Mouse (Mus musculus) MEL (cell line): ENCODE data around the gene Tas1r2. TPM values are rescaled to one million over a fixed set of nuclear protein-coding genes. Genes with fewer than 3 reads are reported as not detected.

Experiments
- DNase-seq: peaks from one replicate; pipeline ENCODE4 v3.0.0; 2011; ENCODE audit warnings: low read depth, low spot score
- H3K27ac ChIP-seq: 2 replicates; pipeline ENCODE4 v1.5.1; 2012; ENCODE audit warnings: low read depth, mild to moderate bottlenecking, control low read depth, low read length, moderate library complexity; ENCODE audit not compliant: control insufficient read depth
- H3K27me3 ChIP-seq, 2 experiments: fragments of 150-350 bp in 1 of 2; sonication (generic) in 1 of 2; 2 replicates each; pipeline ENCODE4 v1.6.1; 2012; ENCODE audit warnings: low read length in 2 of 2, mild to moderate bottlenecking in 2 of 2, improper control_type of control experiment in 1 of 2, moderate library complexity in 1 of 2; ENCODE audit not compliant: insufficient read depth in 2 of 2, control insufficient read depth in 1 of 2
- H3K36me3 ChIP-seq, 2 experiments: 2 replicates each; pipeline ENCODE4 v1.6.1; 2012 to 2014; ENCODE audit warnings: low read length in 2 of 2, improper control_type of control experiment in 1 of 2, inconsistent platforms in 1 of 2, mild to moderate bottlenecking in 1 of 2; ENCODE audit not compliant: insufficient read depth in 2 of 2, control insufficient read depth in 1 of 2
- H3K4me1 ChIP-seq, 2 experiments: fragments of 150-350 bp in 1 of 2; sonication (generic) in 1 of 2; 2 replicates each; pipeline ENCODE4 v1.6.1; 2012; ENCODE audit warnings: low read length in 2 of 2, improper control_type of control experiment in 1 of 2, mild to moderate bottlenecking in 1 of 2; ENCODE audit not compliant: insufficient read depth in 2 of 2, control insufficient read depth in 1 of 2
- H3K4me3 ChIP-seq, 2 experiments: fragments of 150-350 bp in 1 of 2; sonication (generic) in 1 of 2; 2 replicates each; pipeline ENCODE4 v1.5.1; 2012; ENCODE audit warnings: low read depth in 2 of 2, low read length in 2 of 2, mild to moderate bottlenecking in 2 of 2, moderate library complexity in 2 of 2, control low read depth in 1 of 2, improper control_type of control experiment in 1 of 2; ENCODE audit not compliant: control insufficient read depth in 1 of 2, insufficient read depth in 1 of 2
- H3K79me2 ChIP-seq: 2 replicates; pipeline ENCODE4 v1.6.1; 2012; ENCODE audit warnings: mild to moderate bottlenecking, low read length, moderate library complexity; ENCODE audit not compliant: control insufficient read depth, poor library complexity, insufficient read depth
- H3K9ac ChIP-seq: 2 replicates; pipeline ENCODE4 v1.6.1; 2012; ENCODE audit warnings: low read depth, mild to moderate bottlenecking, control low read depth, low read length, moderate library complexity; ENCODE audit not compliant: control insufficient read depth, poor library complexity, severe bottlenecking
- H3K9me3 ChIP-seq: fragments of 150-350 bp; sonication (generic); replicated peaks from 2 replicates; pipeline ENCODE4 v1.6.1; 2012; ENCODE audit warnings: mild to moderate bottlenecking, low read length, improper control_type of control experiment, moderate library complexity; ENCODE audit not compliant: insufficient read depth
- CTCF ChIP-seq, 3 experiments: IDR thresholded peaks in 2 of 3; conservative IDR thresholded peaks in 1 of 3; 2 replicates each; pipeline ENCODE4 v1.5.1; 2011 to 2012; ENCODE audit warnings: low read length in 3 of 3, low read depth in 2 of 3, mild to moderate bottlenecking in 2 of 3, improper control_type of control experiment in 1 of 3, inconsistent platforms in 1 of 3, mixed read lengths in 1 of 3, moderate library complexity in 1 of 3; ENCODE audit not compliant: control insufficient read depth in 1 of 3, insufficient read depth in 1 of 3, poor library complexity in 1 of 3, severe bottlenecking in 1 of 3
- ETS1 ChIP-seq: IDR thresholded peaks from 2 replicates; pipeline ENCODE4 v1.6.1; 2012; ENCODE audit warnings: low read depth, mild to moderate bottlenecking, inconsistent platforms, low read length, improper control_type of control experiment, moderate library complexity
- GABPA ChIP-seq: IDR thresholded peaks from 2 replicates; pipeline ENCODE4 v1.6.1; 2012; ENCODE audit warnings: low read depth, mild to moderate bottlenecking, inconsistent platforms, low read length, improper control_type of control experiment, moderate library complexity
- KAT2A ChIP-seq: conservative IDR thresholded peaks from 2 replicates; pipeline ENCODE4 v1.6.1; 2012; ENCODE audit warnings: low read depth, low read length, improper control_type of control experiment, inconsistent platforms
- MAFK ChIP-seq: IDR thresholded peaks from 2 replicates; pipeline ENCODE4 v1.6.1; 2011; ENCODE audit warnings: low read depth, mild to moderate bottlenecking, low read length, improper control_type of control experiment, borderline replicate concordance
- NELFE ChIP-seq: IDR thresholded peaks from 2 replicates; pipeline ENCODE4 v1.6.1; 2011; ENCODE audit warnings: low read depth, low read length, improper control_type of control experiment
- POLR2A ChIP-seq, 2 experiments: IDR thresholded peaks; 2 replicates each; pipeline ENCODE4 v1.6.1; 2011 to 2012; ENCODE audit warnings: low read length in 2 of 2, mild to moderate bottlenecking in 2 of 2, control low read depth in 1 of 2, improper control_type of control experiment in 1 of 2, low read depth in 1 of 2, moderate library complexity in 1 of 2; ENCODE audit not compliant: control insufficient read depth in 1 of 2, insufficient read depth in 1 of 2, poor library complexity in 1 of 2
- POLR2AphosphoS2 ChIP-seq: IDR thresholded peaks from 2 replicates; pipeline ENCODE4 v1.6.1; 2011; ENCODE audit warnings: low read length, improper control_type of control experiment
- POLR2AphosphoS5 ChIP-seq: IDR thresholded peaks from 2 replicates; pipeline ENCODE4 v1.6.1; 2012; ENCODE audit warnings: low read depth, borderline replicate concordance, mild to moderate bottlenecking, inconsistent platforms, low read length, moderate library complexity, mixed read lengths
- RAD21 ChIP-seq: IDR thresholded peaks from 2 replicates; pipeline ENCODE4 v1.6.1; 2011; ENCODE audit warnings: mild to moderate bottlenecking, low read depth, low read length, improper control_type of control experiment
- RCOR1 ChIP-seq: IDR thresholded peaks from 2 replicates; pipeline ENCODE4 v1.6.1; 2012; ENCODE audit warnings: low read depth, mild to moderate bottlenecking, inconsistent platforms, low read length, improper control_type of control experiment
- SIN3A ChIP-seq: IDR thresholded peaks from 2 replicates; pipeline ENCODE4 v1.6.1; 2012; ENCODE audit warnings: low read length, improper control_type of control experiment, inconsistent platforms
- TCF12 ChIP-seq: IDR thresholded peaks from 2 replicates; pipeline ENCODE4 v1.6.1; 2014; ENCODE audit warnings: low read depth, mild to moderate bottlenecking, inconsistent platforms, low read length, improper control_type of control experiment, moderate library complexity
- UBTF ChIP-seq: IDR thresholded peaks from 2 replicates; pipeline ENCODE4 v1.6.1; 2012; ENCODE audit warnings: low read depth, mild to moderate bottlenecking, inconsistent platforms, low read length, improper control_type of control experiment, moderate library complexity, borderline replicate concordance; ENCODE audit not compliant: insufficient read depth
- USF1 ChIP-seq: IDR thresholded peaks from 2 replicates; pipeline ENCODE4 v1.6.1; 2014; ENCODE audit warnings: low read depth, mild to moderate bottlenecking, inconsistent platforms, low read length, improper control_type of control experiment, moderate library complexity
- ZKSCAN1 ChIP-seq: IDR thresholded peaks from 2 replicates; pipeline ENCODE4 v1.6.1; 2012; ENCODE audit warnings: low read depth, mild to moderate bottlenecking, inconsistent platforms, low read length, improper control_type of control experiment, moderate library complexity
- polyA plus RNA-seq, 2 experiments: library from polyadenylated mRNA; stranded (reverse) in 1 of 2; unstranded in 1 of 2; fragments of >175 nt in 1 of 2; fragments of >200 nt in 1 of 2; gene quantifications; 2 replicates each; pipeline versions ENCODE4 v1.2.1 to v1.2.4; 2012; ENCODE audit warnings: low replicate concordance in 2 of 2, low read depth in 1 of 2; ENCODE audit not compliant: insufficient read length in 2 of 2, insufficient read depth in 1 of 2, missing spikeins in 1 of 2
- total RNA-seq: library from RNA; depleted of rRNA; stranded (reverse); fragments of 300-350 nt; gene quantifications from 2 replicates; pipeline ENCODE4 v1.2.3, GENCODE M21; 2012

The Tas1r2 gene
- total and polyA plus RNA-seq, 3 experiments, result not detected

- no peaks in the 10 kb centered on the region for H3K9me3 ChIP-seq
- no peak overlapping the region for H3K27ac ChIP-seq
- no peak overlapping the region for H3K9ac ChIP-seq
- no peaks in the 10 kb centered on the region; a peak in 1 of 4 replicates for H3K36me3 ChIP-seq
- H3K27me3 ChIP-seq, result no peaks in the 10 kb centered on the region
- peaks cover 0 to 4% of the 10 kb centered on the region in 2 experiments; a peak in 1 of 4 replicates for H3K4me1 ChIP-seq
- no peak overlapping the region for H3K4me3 ChIP-seq
- no peak for TF ChIP-seq RAD21
- TF ChIP-seq POLR2AphosphoS5, result no peak
- no peak for TF ChIP-seq MAFK
- TF ChIP-seq ZKSCAN1, result no peak
- TF ChIP-seq UBTF, result no peak
- TF ChIP-seq CTCF (IDR thresholded peaks at IDR 0.05 in 2 of 3, conservative IDR thresholded peaks at IDR 0.05 in 1 of 3; ENCODE audit: control insufficient read depth in 1 of 3, insufficient read depth in 1 of 3, low read depth in 2 of 3, low read length in 3 of 3, poor library complexity in 1 of 3, severe bottlenecking in 1 of 3), result no peak
- TF ChIP-seq SIN3A, result no peak
- no peak for TF ChIP-seq POLR2A (IDR thresholded peaks at IDR 0.05; ENCODE audit: control insufficient read depth in 1 of 2, insufficient read depth in 1 of 2, low read depth in 1 of 2, low read length in 2 of 2, poor library complexity in 1 of 2)
- no peak for TF ChIP-seq RCOR1
- TF ChIP-seq KAT2A, result no peak
- no peak for TF ChIP-seq GABPA
- TF ChIP-seq ETS1, result no peak
- no peak for TF ChIP-seq POLR2AphosphoS2
- TF ChIP-seq NELFE, result no peak
- DNase-seq, result peak; percentile 38
- H3K79me2 ChIP-seq, result no peaks in the 10 kb centered on the region
Measured at GRCm38 (mm10) chr4:139640775-139641174, 12.6 kb upstream of the Tas1r2 start.

GRCm38 (mm10) chr4:139641829-139642425, 11.4 kb upstream of the Tas1r2 start:
- peaks cover 0 to 4% of the 10 kb centered on the region in 2 experiments; a peak in 1 of 4 replicates for H3K4me1 ChIP-seq
- H3K9ac ChIP-seq, result no peak overlapping the region
- no peak for DNase-seq
- H3K79me2 ChIP-seq, result no peaks in the 10 kb centered on the region
- TF ChIP-seq POLR2A (IDR thresholded peaks at IDR 0.05; ENCODE audit: control insufficient read depth in 1 of 2, insufficient read depth in 1 of 2, low read depth in 1 of 2, low read length in 2 of 2, poor library complexity in 1 of 2), result no peak
- no peak for TF ChIP-seq POLR2AphosphoS5
- no peak for TF ChIP-seq POLR2AphosphoS2
- no peak for TF ChIP-seq TCF12
- no peak for TF ChIP-seq USF1
- H3K27ac ChIP-seq, result no peak overlapping the region
- no peak overlapping the region for H3K4me3 ChIP-seq
- no peaks in the 10 kb centered on the region for H3K27me3 ChIP-seq
- no peaks in the 10 kb centered on the region; a peak in 1 of 4 replicates for H3K36me3 ChIP-seq
- no peaks in the 10 kb centered on the region for H3K9me3 ChIP-seq
